Mouse (Mus musculus) cortical plate, adult 2 months (tissue): ENCODE measurements around the gene Ndc1.

Source experiments
- CTCF ChIP-seq: fragments of 200-500 bp; IDR thresholded peaks from 2 replicates; pipeline ENCODE4 v1.5.1; 2011; ENCODE audit warnings: mild to moderate bottlenecking, control low read depth, low read length; ENCODE audit not compliant: insufficient read depth; ENCODE audit errors: extremely low read depth
- POLR2A ChIP-seq: fragments of 200-500 bp; IDR thresholded peaks from 2 replicates; pipeline ENCODE4 v1.6.1; 2011; ENCODE audit warnings: mild to moderate bottlenecking, low read length, control low read depth; ENCODE audit not compliant: insufficient read depth; ENCODE audit errors: extremely low read depth

DNA sequence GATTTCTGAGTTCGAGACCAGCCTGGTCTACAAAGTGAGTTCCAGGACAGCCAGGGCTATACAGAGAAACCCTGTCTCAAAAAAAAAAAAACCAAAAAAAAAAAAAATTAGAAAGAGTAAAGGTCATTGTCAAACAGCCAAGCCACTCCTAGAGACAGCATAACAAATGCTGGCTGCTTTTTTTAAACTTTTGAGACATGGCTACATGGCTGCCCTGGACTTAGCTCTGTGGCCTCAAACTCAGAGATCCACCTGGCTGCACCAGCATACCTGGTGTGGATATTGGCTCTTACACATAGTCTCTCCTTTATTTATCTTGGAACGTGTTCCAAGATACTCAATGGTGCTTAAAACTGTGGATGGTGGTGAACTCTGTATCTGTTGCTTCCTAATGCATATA, 20.7 kb downstream of the Ndc1 start:
- TF ChIP-seq POLR2A (no peak), CTCF (no peak)
